Mouse (Mus musculus) CH12.LX (cell line): ENCODE results near the gene Ccer1. TPM values are rescaled to one million over a fixed set of nuclear protein-coding genes. Genes with fewer than 3 reads are reported as not detected.

ENCODE experiments used
- DNase-seq: peaks from one replicate; pipeline ENCODE4 v3.0.0-alpha.2; 2013; ENCODE audit errors: extremely low read depth
- H3K27ac ChIP-seq: 2 replicates; pipeline ENCODE4 v1.5.1; 2012; ENCODE audit warnings: low read depth, mild to moderate bottlenecking, control low read depth, moderate library complexity; ENCODE audit not compliant: insufficient read depth
- H3K27me3 ChIP-seq: replicated peaks from 2 replicates; pipeline ENCODE3; 2012; ENCODE audit warnings: inconsistent platforms
- H3K36me3 ChIP-seq, 2 experiments: replicated peaks in 1 of 2; 2 replicates each; pipeline versions ENCODE3 to v1.6.1; 2012; ENCODE audit warnings: inconsistent platforms in 1 of 2, low read length in 1 of 2, mild to moderate bottlenecking in 1 of 2, mixed read lengths in 1 of 2, moderate library complexity in 1 of 2; ENCODE audit not compliant: control insufficient read depth in 1 of 2, insufficient read depth in 1 of 2
- H3K4me1 ChIP-seq, 2 experiments: 2 replicates each; pipeline ENCODE4 v1.6.1; 2012; ENCODE audit warnings: inconsistent platforms in 1 of 2, moderate library complexity in 1 of 2; ENCODE audit not compliant: insufficient read depth in 2 of 2, control insufficient read depth in 1 of 2
- H3K4me2 ChIP-seq: 2 replicates; pipeline ENCODE4 v1.6.1; 2012; ENCODE audit warnings: low read depth, mild to moderate bottlenecking, control low read depth; ENCODE audit not compliant: poor library complexity, insufficient read depth, severe bottlenecking
- H3K4me3 ChIP-seq, 3 experiments: fragments of 150-350 bp in 1 of 3; sonication (generic) in 1 of 3; replicated peaks in 1 of 3; 2 replicates each; pipeline versions ENCODE3 to v1.5.1; 2011 to 2012; ENCODE audit warnings: low read depth in 2 of 3, low read length in 2 of 3, mild to moderate bottlenecking in 2 of 3, moderate library complexity in 2 of 3, control low read depth in 1 of 3, improper control_type of control experiment in 1 of 3, inconsistent platforms in 1 of 3, mixed read lengths in 1 of 3; ENCODE audit not compliant: poor library complexity in 1 of 3
- H3K79me2 ChIP-seq: replicated peaks from 2 replicates; pipeline ENCODE4 v1.6.1; 2012; ENCODE audit warnings: mild to moderate bottlenecking, moderate library complexity; ENCODE audit not compliant: control insufficient read depth, poor library complexity, insufficient read depth, severe bottlenecking; ENCODE audit errors: extremely low read depth
- H3K9ac ChIP-seq: 2 replicates; pipeline ENCODE4 v1.6.1; 2012; ENCODE audit warnings: low read depth, mild to moderate bottlenecking, control low read depth, moderate library complexity; ENCODE audit not compliant: insufficient read depth
- H3K9me3 ChIP-seq: replicated peaks from 2 replicates; pipeline ENCODE3; 2012; ENCODE audit warnings: low read length, inconsistent platforms, mixed read lengths
- BHLHE40 ChIP-seq: IDR thresholded peaks from 2 replicates; pipeline ENCODE4 v1.6.1; 2011; ENCODE audit warnings: mild to moderate bottlenecking, low read depth, low read length, improper control_type of control experiment
- E2F4 ChIP-seq: IDR thresholded peaks from 2 replicates; pipeline ENCODE4 v1.6.1; 2011; ENCODE audit warnings: low read depth, low read length, improper control_type of control experiment; ENCODE audit not compliant: insufficient replicate concordance
- EP300 ChIP-seq: IDR thresholded peaks from 2 replicates; pipeline ENCODE4 v1.6.1; 2011; ENCODE audit warnings: low read length, improper control_type of control experiment
- ETS1 ChIP-seq: conservative IDR thresholded peaks from 2 replicates; pipeline ENCODE4 v1.6.1; 2012; ENCODE audit warnings: low read depth, mild to moderate bottlenecking, inconsistent platforms, low read length, improper control_type of control experiment, moderate library complexity
- HCFC1 ChIP-seq: IDR thresholded peaks from 2 replicates; pipeline ENCODE4 v1.6.1; 2012; ENCODE audit warnings: low read depth, mild to moderate bottlenecking, inconsistent platforms, low read length, improper control_type of control experiment
- IRF4 ChIP-seq: IDR thresholded peaks from 2 replicates; pipeline ENCODE4 v1.6.1; 2014; ENCODE audit warnings: low read depth, mild to moderate bottlenecking, inconsistent platforms, low read length, improper control_type of control experiment
- JUN ChIP-seq: IDR thresholded peaks from 2 replicates; pipeline ENCODE4 v1.6.1; 2011; ENCODE audit warnings: low read depth, mild to moderate bottlenecking, low read length, improper control_type of control experiment, moderate library complexity; ENCODE audit not compliant: insufficient read depth
- KAT2A ChIP-seq: IDR thresholded peaks from 2 replicates; pipeline ENCODE4 v1.6.1; 2012; ENCODE audit warnings: low read length, improper control_type of control experiment, inconsistent platforms; ENCODE audit not compliant: insufficient replicate concordance
- NRF1 ChIP-seq: IDR thresholded peaks from 2 replicates; pipeline ENCODE4 v1.6.1; 2014; ENCODE audit warnings: low read depth, mild to moderate bottlenecking, inconsistent platforms, low read length, improper control_type of control experiment, moderate library complexity
- PAX5 ChIP-seq: IDR thresholded peaks from 2 replicates; pipeline ENCODE4 v1.6.1; 2012; ENCODE audit warnings: low read length, inconsistent platforms, mixed read lengths
- POLR2A ChIP-seq: IDR thresholded peaks from 2 replicates; pipeline ENCODE4 v1.6.1; 2011; ENCODE audit warnings: low read depth, mild to moderate bottlenecking, improper control_type of control experiment, low read length
- RAD21 ChIP-seq: IDR thresholded peaks from 2 replicates; pipeline ENCODE4 v1.6.1; 2011; ENCODE audit warnings: low read depth, mild to moderate bottlenecking, low read length, improper control_type of control experiment, moderate library complexity
- RCOR1 ChIP-seq: conservative IDR thresholded peaks from 2 replicates; pipeline ENCODE4 v1.6.1; 2012; ENCODE audit warnings: low read depth, mild to moderate bottlenecking, inconsistent platforms, low read length, improper control_type of control experiment
- SIN3A ChIP-seq: IDR thresholded peaks from 2 replicates; pipeline ENCODE4 v1.6.1; 2012; ENCODE audit warnings: low read length, improper control_type of control experiment, inconsistent platforms
- SMC3 ChIP-seq: IDR thresholded peaks from 2 replicates; pipeline ENCODE4 v1.6.1; 2011; ENCODE audit warnings: low read depth, low read length, improper control_type of control experiment
- UBTF ChIP-seq: IDR thresholded peaks from 2 replicates; pipeline ENCODE4 v1.6.1; 2012; ENCODE audit warnings: low read depth, mild to moderate bottlenecking, inconsistent platforms, low read length, improper control_type of control experiment, moderate library complexity
- ZC3H11A ChIP-seq: IDR thresholded peaks from 2 replicates; pipeline ENCODE4 v1.6.1; 2012; ENCODE audit warnings: low read depth, mild to moderate bottlenecking, inconsistent platforms, low read length, improper control_type of control experiment
- dilution Hi-C: fragments of 300-500 bp; cut with MboI; formaldehyde crosslinking; loops from 2 replicates; pipeline ENCODE4 v1.14.3; 2020; ENCODE audit warnings: low sequenced_read_pairs; ENCODE audit not compliant: extremely low pct_unique_long_range_greater_than_20kb, extremely low pct_ligation_motif_present
- in situ Hi-C: fragments of 300-500 bp; cut with MboI; formaldehyde crosslinking; loops from 3 replicates; pipeline ENCODE4 v1.14.3; 2019; ENCODE audit warnings: low sequenced_read_pairs, low pct_ligation_motif_present, low pct_unique_long_range_greater_than_20kb, mixed read lengths
- polyA plus RNA-seq: library from polyadenylated mRNA; unstranded; fragments of >175 nt; gene quantifications from 2 replicates; pipeline ENCODE4 v1.2.1, GENCODE M21; 2012; ENCODE audit warnings: low read depth; ENCODE audit not compliant: insufficient read length
- total RNA-seq, 2 experiments: library from RNA; depleted of rRNA; stranded (reverse); fragments of 300-350 nt in 1 of 2; fragments of >200 nt in 1 of 2; gene quantifications; 2 replicates each; pipeline ENCODE4 v1.2.3; 2012 to 2014

Gene Ccer1
- total and polyA plus RNA-seq, 3 experiments = not detected

DNA sequence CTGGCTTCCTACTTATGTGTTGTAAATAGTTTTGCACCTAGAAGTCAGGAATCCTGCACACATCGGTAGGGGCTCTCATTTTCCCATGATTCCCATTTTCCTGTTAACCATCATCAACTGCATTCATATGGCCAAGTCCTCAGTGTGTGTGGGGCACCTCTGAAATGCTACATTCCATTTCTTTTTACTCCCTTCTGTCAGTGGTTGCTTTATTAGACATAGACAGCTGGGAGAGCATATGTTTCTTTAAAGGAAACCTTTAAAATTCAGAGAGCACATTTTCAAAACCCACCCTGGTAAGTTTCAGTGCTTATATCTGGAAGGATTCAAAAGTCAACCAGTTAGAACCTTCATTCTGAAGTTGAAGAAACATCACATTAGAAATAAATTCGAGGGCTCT, 25.2 kb downstream of the Ccer1 start:
- in situ Hi-C loops (no loop called here), dilution Hi-C loops (no loop called here)
- Histone ChIP-seq H3K4me1 (no peaks in the 10 kb centered on the region), H3K9me3 (no peaks in the 10 kb centered on the region), H3K27me3 (no peaks in the 10 kb centered on the region), H3K79me2 (no peaks in the 10 kb centered on the region), H3K4me3 (no peak overlapping the region), H3K36me3 (no peaks in the 10 kb centered on the region), H3K4me2 (no peak overlapping the region), H3K9ac (no peak overlapping the region), H3K27ac (no peak overlapping the region)
- no peak for DNase-seq
- TF ChIP-seq JUN (no peak), E2F4 (no peak), SIN3A (no peak), PAX5 (no peak), RAD21 (no peak), UBTF (no peak), EP300 (no peak), KAT2A (no peak), SMC3 (no peak), ETS1 (no peak)

- H3K4me3 ChIP-seq = no peak overlapping the region
- no peaks in the 10 kb centered on the region for H3K9me3 ChIP-seq
- no peak overlapping the region for H3K9ac ChIP-seq
- dilution Hi-C loops (no loop called here), in situ Hi-C loops (no loop called here)
- TF ChIP-seq NRF1 = no peak
- no peak for TF ChIP-seq UBTF
- no peak overlapping the region for H3K27ac ChIP-seq
- H3K4me1 ChIP-seq = no peaks in the 10 kb centered on the region
- H3K27me3 ChIP-seq = no peaks in the 10 kb centered on the region
- H3K36me3 ChIP-seq = no peaks in the 10 kb centered on the region
- H3K79me2 ChIP-seq = no peaks in the 10 kb centered on the region
- DNase-seq = no peak
- no peak overlapping the region for H3K4me2 ChIP-seq
Observed at GRCm38 (mm10) chr10:97720625-97721024, 27.8 kb downstream of the Ccer1 start.

GRCm38 (mm10) chr10:97722709-97723108, 29.9 kb downstream of the Ccer1 start:
- Histone ChIP-seq H3K79me2 (no peaks in the 10 kb centered on the region), H3K9me3 (no peaks in the 10 kb centered on the region), H3K9ac (no peak overlapping the region), H3K36me3 (no peaks in the 10 kb centered on the region), H3K4me3 (no peak overlapping the region), H3K27ac (no peak overlapping the region), H3K27me3 (no peaks in the 10 kb centered on the region), H3K4me2 (no peak overlapping the region), H3K4me1 (no peaks in the 10 kb centered on the region)
- in situ Hi-C loops (no loop called here), dilution Hi-C loops (no loop called here)
- no peak for DNase-seq
- TF ChIP-seq ZC3H11A (no peak), UBTF (no peak), RAD21 (no peak), POLR2A (no peak), KAT2A (no peak), HCFC1 (no peak), IRF4 (no peak), BHLHE40 (no peak), RCOR1 (no peak), SMC3 (no peak)
